Mouse (Mus musculus) cerebellum, adult 2 months (tissue): ENCODE data around the gene Gm17509. TPM values are rescaled to one million over a fixed set of nuclear protein-coding genes. Genes with fewer than 3 reads are reported as not detected.

ENCODE experiments used
- DNase-seq, 2 experiments: peaks; one replicate each; pipeline ENCODE4 v3.0.0; 2021
- H3K27ac ChIP-seq: fragments of 200-500 bp; 2 replicates; pipeline ENCODE4 v1.5.1; 2012; ENCODE audit warnings: low read length, control low read depth, inconsistent platforms; ENCODE audit not compliant: insufficient read depth
- H3K27me3 ChIP-seq: fragments of 200-500 bp; 2 replicates; pipeline ENCODE4 v1.6.1; 2012; ENCODE audit warnings: inconsistent platforms, mild to moderate bottlenecking, low read length, moderate library complexity; ENCODE audit not compliant: control insufficient read depth, insufficient read depth
- H3K4me1 ChIP-seq: fragments of 200-500 bp; 2 replicates; pipeline ENCODE4 v1.6.1; 2011; ENCODE audit warnings: low read length; ENCODE audit not compliant: control insufficient read depth, insufficient read depth
- H3K4me3 ChIP-seq: fragments of 200-500 bp; replicated peaks from 2 replicates; pipeline ENCODE3; 2011; ENCODE audit warnings: mild to moderate bottlenecking, low read depth, low read length, control low read depth; ENCODE audit not compliant: insufficient read depth
- CTCF ChIP-seq: fragments of 200-500 bp; IDR thresholded peaks from 2 replicates; pipeline ENCODE4 v1.5.1; 2011; ENCODE audit warnings: low read depth, mild to moderate bottlenecking, control low read depth, low read length, moderate library complexity, borderline replicate concordance; ENCODE audit not compliant: insufficient read depth
- POLR2A ChIP-seq: fragments of 200-500 bp; IDR thresholded peaks from 2 replicates; pipeline ENCODE4 v1.6.1; 2011; ENCODE audit warnings: low read length, control low read depth, borderline replicate concordance; ENCODE audit not compliant: insufficient read depth
- WGBS: fragments of 180-500 bp; shearing (Covaris S2); methylation state at CpG from one replicate; pipeline ENCODE4 v1.1.7; 2018; 5-methylcytosine and 5-hydroxymethylcytosine counted together
- polyA plus RNA-seq: library from polyadenylated mRNA; depleted of rRNA; stranded (reverse); fragments of >200 nt; gene quantifications from 2 replicates; pipeline ENCODE4 v1.2.3, GENCODE M21; 2012

Gene Gm17509
- polyA plus RNA-seq, 1 experiment: 1.8 TPM

GRCm38 (mm10) chr13:117218092-117218491 is 2.8 kb downstream of the Gm17509 start:
- no peak for TF ChIP-seq CTCF
- TF ChIP-seq POLR2A: no peak
- Histone ChIP-seq H3K4me3 (no peak overlapping the region), H3K27ac (no peak overlapping the region), H3K4me1 (peaks cover 3% of the 10 kb centered on the region; the same call in 1 of the 2 replicates), H3K27me3 (no peaks in the 10 kb centered on the region)
- DNase-seq: no peak
- WGBS: 91% methylated on average over 2 of the region's 2 CpGs

- Histone ChIP-seq H3K4me1 (peaks cover 3% of the 10 kb centered on the region; the same call in 1 of the 2 replicates), H3K27me3 (no peaks in the 10 kb centered on the region), H3K27ac (no peak overlapping the region), H3K4me3 (no peak overlapping the region)
- DNase-seq: no peak
- WGBS: 83% methylated on average over 11 of the region's 11 CpGs
- TF ChIP-seq POLR2A (no peak), CTCF (no peak)
These were observed 3.3 kb downstream of the Gm17509 start for GRCm38 (mm10) chr13:117217621-117218020.

- TF ChIP-seq CTCF (no peak), POLR2A (no peak)
- H3K27me3 ChIP-seq: no peaks in the 10 kb centered on the region
- H3K27ac ChIP-seq: no peak overlapping the region
- DNase-seq: no peak
- H3K4me3 ChIP-seq: no peak overlapping the region
- 52% methylated on average over 9 of the region's 9 CpGs for WGBS
- no peaks in the 10 kb centered on the region; the same call in 1 of the 2 replicates for H3K4me1 ChIP-seq
These were observed 4.0 kb downstream of the Gm17509 start for GRCm38 (mm10) chr13:117216752-117217363.

- H3K4me3 ChIP-seq: no peak overlapping the region
- WGBS: 42% methylated on average over 10 of the region's 10 CpGs
- no peaks in the 10 kb centered on the region for H3K27me3 ChIP-seq
- H3K4me1 ChIP-seq: no peaks in the 10 kb centered on the region
- TF ChIP-seq POLR2A: no peak
- TF ChIP-seq CTCF: no peak
- no peak for DNase-seq
- no peak overlapping the region for H3K27ac ChIP-seq
These were observed 4.7 kb downstream of the Gm17509 start for GRCm38 (mm10) chr13:117216126-117216525.

GRCm38 (mm10) chr13:117215481-117215880 is 5.4 kb downstream of the Gm17509 start:
- TF ChIP-seq CTCF (no peak), POLR2A (no peak)
- Histone ChIP-seq H3K27ac (no peak overlapping the region), H3K4me1 (no peaks in the 10 kb centered on the region), H3K4me3 (no peak overlapping the region), H3K27me3 (no peaks in the 10 kb centered on the region)
- 33% methylated on average over 10 of the region's 10 CpGs for WGBS
- DNase-seq: no peak

- Histone ChIP-seq H3K27me3 (no peaks in the 10 kb centered on the region), H3K27ac (no peak overlapping the region), H3K4me3 (no peak overlapping the region), H3K4me1 (no peaks in the 10 kb centered on the region)
- TF ChIP-seq CTCF: no peak
- TF ChIP-seq POLR2A: no peak
- no peak for DNase-seq
- WGBS: 24% methylated on average over 11 of the region's 11 CpGs
These were observed 9.4 kb downstream of the Gm17509 start for GRCm38 (mm10) chr13:117211386-117211875.

- whole genome bisulfite sequencing: 86% methylated on average over 6 of the region's 6 CpGs
- TF ChIP-seq CTCF (no peak), POLR2A (no peak)
- DNase-seq: no peak
- Histone ChIP-seq H3K4me1 (no peaks in the 10 kb centered on the region), H3K4me3 (no peak within 1 kb of the TSS), H3K27me3 (no peaks in the 10 kb centered on the region), H3K27ac (no peak within 1 kb of the TSS)
These were observed 12.6 kb downstream of the Gm17509 start, which contains the start of gene Emb for GRCm38 (mm10) chr13:117208236-117208635. Gene Emb, plus strand, starts transcription at chr13:117208536.

GRCm38 (mm10) chr13:117206066-117206465 is 14.8 kb downstream of the Gm17509 start:
- Histone ChIP-seq H3K27me3 (no peaks in the 10 kb centered on the region), H3K4me3 (no peak overlapping the region), H3K4me1 (no peaks in the 10 kb centered on the region), H3K27ac (no peak overlapping the region)
- no peak for DNase-seq
- no peak for TF ChIP-seq POLR2A
- WGBS: 87% methylated on average over 8 of the region's 8 CpGs
